Mouse (Mus musculus): ENCODE results near the gene Eps15l1. TPM values are rescaled to one million over a fixed set of nuclear protein-coding genes. Genes with fewer than 3 reads are reported as not detected.

Gene Eps15l1
- total RNA-seq, 2 experiments from 2014 or later: 83.1 to 87.6 TPM

GRCm38 (mm10) chr8:72298928-72299327 is 122.3 kb downstream of the Eps15l1 start:
- intact Hi-C loops (cut with DNase I): no loop called here
- no peak for DNase-seq

GRCm38 (mm10) chr8:72296561-72296960 is 124.7 kb downstream of the Eps15l1 start:
- no peak for DNase-seq
- intact Hi-C loops (cut with DNase I): no loop called here

- DNase-seq: peak; percentile 93
- intact Hi-C loops (cut with DNase I): no loop called here
Measured at GRCm38 (mm10) chr8:72295679-72296078, 125.6 kb downstream of the Eps15l1 start.

DNA sequence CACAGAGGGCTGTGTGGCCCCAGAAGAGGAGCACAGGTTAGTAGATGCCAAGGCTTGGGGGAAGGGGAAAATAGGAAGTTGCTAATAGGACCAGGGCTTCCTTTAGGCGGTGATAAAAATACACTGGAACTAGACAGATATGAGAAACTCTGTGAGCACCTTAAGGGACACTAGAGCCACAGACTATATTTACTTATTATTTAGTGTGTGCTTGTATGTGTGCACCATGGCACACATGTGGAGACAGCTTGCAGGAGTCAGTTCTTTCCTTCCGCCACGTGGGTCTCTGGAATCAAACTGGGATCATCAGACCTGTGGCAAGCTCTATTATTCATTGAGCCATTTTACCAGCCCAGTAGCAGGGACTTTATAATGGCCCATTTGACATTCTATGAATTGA is 126.1 kb downstream of the Eps15l1 start:
- intact Hi-C loops (cut with DNase I): no loop called here
- no peak for DNase-seq

DNA sequence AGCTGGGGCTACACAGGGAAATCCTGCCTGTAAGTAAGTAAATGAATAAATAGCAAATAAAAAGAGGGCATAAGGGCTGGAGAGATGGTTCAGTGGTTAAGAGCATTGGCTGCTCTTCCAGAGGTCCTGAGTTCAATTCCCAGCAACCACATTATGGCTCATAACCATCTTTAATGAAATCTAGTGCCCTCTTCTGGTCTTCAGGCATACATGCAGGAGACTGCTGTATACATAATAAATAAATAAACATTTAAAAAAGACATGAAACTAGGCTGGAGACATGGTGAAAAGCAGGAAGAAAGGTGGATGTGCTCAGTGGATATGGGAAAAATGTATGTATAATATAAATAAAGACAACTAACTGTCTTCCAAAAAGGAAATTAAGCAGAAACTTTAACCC is 128.0 kb downstream of the Eps15l1 start:
- intact Hi-C loops (cut with DNase I): no loop called here
- DNase-seq: no peak

- no peak for DNase-seq
- intact Hi-C loops (cut with DNase I): no loop called here
Measured at GRCm38 (mm10) chr8:72291104-72291503, 130.2 kb downstream of the Eps15l1 start.

Small RNAs within 50 kb of the gene (microRNA-seq; reads per million reads assigned to microRNA genes)
- 6.0 reads per million, percentile 15 among the genes with 10 or more reads in this experiment for gene Mir7068

Other genes with a start within 250 kb of the Eps15l1 start
- gene Hsh2d, start 231.8 kb downstream of the Eps15l1 start, total RNA-seq (2021): not detected
- gene Cib3, start 208.6 kb downstream of the Eps15l1 start, total RNA-seq (2021): under 1 TPM in 1 of 2 experiments, not detected in 1; 0.16 TPM
- gene Gm11034, start 207.8 kb downstream of the Eps15l1 start, total RNA-seq (2021): not detected
- 10 to 100 TPM; 71.3 to 76.4 TPM for gene Fam32a, start 201.7 kb downstream of the Eps15l1 start, total RNA-seq (2021)
- gene Ap1m1, start 181.4 kb downstream of the Eps15l1 start, total RNA-seq (2021): 100 to 1,000 TPM; 155 to 161 TPM
- 10 to 100 TPM; 18.5 to 19.4 TPM for gene Gm10282, start 116.2 kb downstream of the Eps15l1 start, total RNA-seq (2021)
- 10 to 100 TPM; 13.1 to 15.1 TPM for gene Klf2, start 102.4 kb downstream of the Eps15l1 start, total RNA-seq (2021)
- gene Calr3, start 22.4 kb upstream of the Eps15l1 start, total RNA-seq (2021): 1 to 10 TPM in 1 of 2 experiments, under 1 TPM in 1; 0.74 to 1.1 TPM
- 10 to 100 TPM; 14.1 to 15.5 TPM for gene 1700030K09Rik, start 22.4 kb upstream of the Eps15l1 start, total RNA-seq (2021)
- gene Cherp, start 53.8 kb upstream of the Eps15l1 start, total RNA-seq (2021): 10 to 100 TPM; 75.6 to 85.4 TPM
- gene Slc35e1, start 71.2 kb upstream of the Eps15l1 start, total RNA-seq (2021): 10 to 100 TPM; 35.2 to 39.2 TPM
- gene Med26, start 126.8 kb upstream of the Eps15l1 start, total RNA-seq (2021): 10 to 100 TPM; 13.3 to 13.8 TPM
- gene Smim7, start 149.6 kb upstream of the Eps15l1 start, total RNA-seq (2021): 100 to 1,000 TPM; 131 to 140 TPM
- 10 to 100 TPM; 32.4 to 33.4 TPM for gene Tmem38a, start 150.6 kb upstream of the Eps15l1 start, total RNA-seq (2021)
- 10 to 100 TPM; 21.6 to 23.4 TPM for gene Nwd1, start 225.3 kb upstream of the Eps15l1 start, total RNA-seq (2021)